Mouse (Mus musculus): ENCODE measurements around the gene Cdcp1.

GRCm38 (mm10) chr9:123157699-123158098 lies 58.1 kb downstream of the Cdcp1 start:
- TF ChIP-seq CTCF (IDR thresholded peaks at IDR 0.05; ENCODE audit: borderline replicate concordance, insufficient read depth, low read length) (no peak), POLR2A (IDR thresholded peaks at IDR 0.05; ENCODE audit: low read depth, low read length) (no peak)
